Mouse (Mus musculus) brain, adult 2 months (tissue): ENCODE results near the gene Bora.

Experiments
- DNase-seq: peaks from one replicate; pipeline ENCODE4 v3.0.0; 2011; ENCODE audit warnings: low read depth, low spot score

The Bora gene

GRCm38 (mm10) chr14:99063091-99063490 lies 17.1 kb downstream of the Bora start:
- no peak for DNase-seq

GRCm38 (mm10) chr14:99071146-99071545 lies 25.1 kb downstream of the Bora start:
- DNase-seq, result no peak

GRCm38 (mm10) chr14:99088947-99089346 lies 42.9 kb downstream of the Bora start:
- DNase-seq, result no peak

- peak; percentile 99 for DNase-seq
Measured at GRCm38 (mm10) chr14:99099267-99099966, 53.4 kb downstream of the Bora start, which contains the start of the genes Pibf1 and Dis3. TSS of gene Pibf1 (plus strand) at chr14:99099424. TSS of gene Dis3 (minus strand) at chr14:99099770.

GRCm38 (mm10) chr14:99099967-99100587 lies 54.1 kb downstream of the Bora start:
- peak; percentile 65 for DNase-seq

- DNase-seq, result no peak
Measured at GRCm38 (mm10) chr14:99103050-99103449, 57.0 kb downstream of the Bora start.

- no peak for DNase-seq
Measured at GRCm38 (mm10) chr14:99104542-99105123, 58.6 kb downstream of the Bora start.

GRCm38 (mm10) chr14:99106671-99107070 lies 60.6 kb downstream of the Bora start:
- DNase-seq, result no peak

- no peak for DNase-seq
Measured at GRCm38 (mm10) chr14:99107631-99108187, 61.7 kb downstream of the Bora start.

GRCm38 (mm10) chr14:99108762-99109161 lies 62.7 kb downstream of the Bora start:
- DNase-seq, result no peak

GRCm38 (mm10) chr14:99117576-99117975 lies 71.6 kb downstream of the Bora start:
- peak; percentile 38 for DNase-seq

GRCm38 (mm10) chr14:99121584-99122339 lies 75.7 kb downstream of the Bora start:
- DNase-seq, result no peak

- no peak for DNase-seq
Measured at GRCm38 (mm10) chr14:99124076-99124475, 78.1 kb downstream of the Bora start.
